Mouse (Mus musculus): ENCODE results near the gene Polr3k.

The Polr3k gene

GRCm38 (mm10) chr2:181863791-181864535 is at the start of gene Polr3k:
TSS of gene Polr3k (plus strand) at chr2:181864337.
- DNase-seq (ENCODE audit: low spot score): peak; percentile 85

DNA sequence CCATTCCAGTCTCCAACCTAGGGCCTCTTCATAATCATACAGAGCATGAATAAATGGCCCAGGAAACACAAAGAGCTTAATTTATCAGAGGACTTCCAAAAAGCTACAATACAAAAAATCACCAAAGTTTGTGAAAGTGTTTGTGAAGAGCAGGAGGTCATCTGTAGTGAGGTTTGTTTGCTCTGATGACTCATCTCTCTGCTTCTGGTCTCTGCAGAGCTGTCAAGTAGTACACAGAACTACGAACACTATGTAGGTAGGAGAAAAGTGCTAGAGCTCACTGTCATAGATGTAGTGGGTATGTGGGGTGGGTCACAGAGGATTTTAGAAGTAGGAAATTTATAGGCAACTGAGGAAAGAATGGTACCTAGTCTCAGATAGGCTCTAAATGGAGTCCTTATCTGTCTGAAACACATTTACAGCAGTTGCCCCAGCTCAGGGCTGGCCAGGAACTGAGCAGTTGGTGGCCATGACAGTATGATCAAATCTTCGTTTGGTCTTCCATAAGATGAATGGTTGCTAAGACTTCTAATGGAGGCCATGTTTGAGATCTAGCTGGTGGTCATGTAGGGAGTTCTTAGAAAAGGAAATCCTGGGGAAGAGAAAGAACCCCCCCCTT is 35.0 kb upstream of the Polr3k start:
- no peak for DNase-seq (ENCODE audit: low spot score)

- DNase-seq (ENCODE audit: low spot score): no peak
These were observed 31.4 kb upstream of the Polr3k start for GRCm38 (mm10) chr2:181832745-181833144.

DNA sequence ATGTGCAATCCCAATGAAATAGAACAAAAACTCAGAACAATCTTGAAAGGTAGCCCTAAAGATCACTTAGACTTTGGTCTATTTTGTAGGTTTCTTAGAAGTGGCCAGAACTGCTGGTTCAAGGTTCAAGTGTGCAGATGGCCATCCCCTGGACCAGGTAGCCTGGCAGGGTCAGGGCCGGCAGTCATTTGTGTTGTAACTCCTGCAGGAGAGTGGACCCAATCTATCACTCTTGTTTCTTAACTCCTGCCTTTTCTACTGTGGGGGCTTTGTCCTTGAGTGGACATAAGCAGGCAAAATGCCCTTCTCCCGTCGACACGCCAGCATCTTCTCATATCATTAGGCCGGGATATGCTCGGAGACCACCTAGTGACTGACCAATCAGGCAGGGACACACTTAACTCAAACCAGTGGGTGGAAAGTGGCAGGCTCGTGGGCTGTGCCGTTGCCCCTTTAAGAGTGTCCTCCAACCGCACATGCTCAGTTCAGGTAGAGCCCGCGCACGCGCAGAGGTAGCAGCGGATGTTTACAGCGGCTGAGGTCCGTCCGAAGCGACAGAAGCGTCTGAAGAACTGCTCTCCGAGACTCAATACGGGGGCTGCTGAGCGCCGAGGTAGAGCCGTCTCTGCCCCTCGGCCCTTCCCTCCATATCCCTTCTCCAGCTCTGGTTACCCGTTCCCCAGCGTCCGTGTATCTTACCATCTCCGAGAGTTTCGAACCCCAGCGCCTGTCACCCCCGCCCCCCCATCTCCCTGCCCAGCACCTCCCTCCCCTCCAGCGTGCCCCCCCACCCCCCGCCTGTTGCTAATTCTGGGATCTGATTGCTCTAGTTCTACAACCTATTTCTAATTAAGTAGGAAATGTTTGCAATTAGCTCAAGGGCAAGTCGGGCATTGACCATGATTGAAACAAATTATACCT is 26.5 kb upstream of the Polr3k start, which contains the start of gene Pcmtd2:
TSS of gene Pcmtd2 (plus strand) at position 483 of the 921 bp plus-strand sequence.
- DNase-seq (ENCODE audit: low spot score): peak; percentile 84

DNA sequence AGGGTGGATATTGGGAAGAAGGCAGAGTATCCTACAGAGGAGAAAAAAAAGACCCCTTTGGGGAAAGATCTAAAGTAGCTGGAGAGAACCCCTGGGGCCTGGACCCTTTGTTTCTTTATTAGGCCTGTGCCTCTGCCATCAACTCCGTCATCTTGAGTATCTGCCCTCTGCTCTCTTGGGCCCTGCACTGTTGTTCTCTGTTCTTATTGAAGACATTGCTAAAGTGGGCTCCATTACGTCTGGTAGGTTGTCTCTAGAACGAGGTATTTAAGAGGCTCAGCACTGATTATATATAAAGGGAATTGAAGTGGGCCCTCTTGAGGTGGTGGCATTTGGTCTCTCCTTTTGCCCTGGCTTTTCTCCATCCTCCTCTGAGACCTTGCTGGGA is 25.9 kb upstream of the Polr3k start:
- peak; percentile 20 for DNase-seq (ENCODE audit: low spot score)

- no peak for DNase-seq (ENCODE audit: low spot score)
These were observed 18.3 kb upstream of the Polr3k start for GRCm38 (mm10) chr2:181845709-181846394.

DNA sequence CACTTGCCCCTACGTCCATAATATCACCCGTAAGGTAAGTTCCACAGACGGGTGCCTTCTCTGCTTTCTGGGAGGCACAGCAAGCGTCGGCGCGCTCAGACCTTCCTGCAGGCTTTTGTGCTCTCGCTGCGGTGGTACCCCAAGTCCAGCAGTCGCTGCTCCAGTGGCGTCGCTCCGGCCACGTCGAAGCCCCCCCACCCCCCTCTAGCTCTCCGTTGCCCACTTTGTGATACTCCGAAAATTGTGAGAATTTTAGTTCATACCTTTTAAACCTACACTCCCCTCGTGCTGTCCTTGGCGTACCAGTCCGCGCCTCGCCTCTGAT is 361 bp downstream of the Polr3k start:
- no peak for DNase-seq (ENCODE audit: low spot score)

- DNase-seq (ENCODE audit: low spot score): peak; percentile 58
These were observed 2.8 kb downstream of the Polr3k start for GRCm38 (mm10) chr2:181866931-181867330.

DNA sequence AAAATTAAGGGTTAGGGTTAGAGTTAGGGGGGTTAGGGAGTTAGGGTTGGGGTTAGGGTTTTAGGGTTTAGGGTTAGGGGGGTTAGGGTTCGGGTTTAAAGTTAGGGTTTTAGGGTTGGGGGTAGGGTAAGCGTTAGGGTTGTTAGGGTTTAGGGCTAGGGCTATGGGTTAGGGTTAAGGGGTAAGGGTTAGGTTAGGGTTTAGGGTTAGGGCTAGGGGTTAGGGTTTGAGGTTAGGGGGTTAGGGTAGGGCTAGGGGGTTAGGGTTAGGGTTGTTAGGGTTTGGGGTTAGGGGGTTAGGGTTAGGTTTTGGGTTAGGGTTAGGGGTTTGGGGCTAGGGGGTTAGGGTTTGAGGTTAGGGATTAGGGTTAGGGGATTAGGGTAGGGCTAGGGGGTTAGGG is 6.9 kb downstream of the Polr3k start:
- no peak for DNase-seq (ENCODE audit: low spot score)

DNA sequence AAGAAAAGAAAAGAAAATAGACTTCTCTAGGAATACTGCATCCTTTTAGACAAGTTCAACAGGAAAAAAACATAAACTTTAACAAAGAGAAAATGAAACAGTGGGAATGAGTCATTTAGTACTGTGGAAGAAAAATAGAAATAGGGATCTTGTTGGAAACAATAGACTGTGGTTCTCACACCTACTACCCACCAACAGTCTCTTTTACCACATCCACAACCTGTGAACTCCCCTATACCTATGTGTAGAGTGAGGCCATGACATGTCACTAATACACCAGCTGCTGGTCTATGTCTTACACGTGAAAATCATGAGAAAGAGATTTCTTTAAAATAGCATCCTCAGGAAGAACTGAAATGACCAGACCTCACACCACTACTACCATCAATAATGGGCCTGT is 14.8 kb downstream of the Polr3k start:
- DNase-seq (ENCODE audit: low spot score): no peak

- DNase-seq (ENCODE audit: low spot score): no peak
These were observed 19.0 kb downstream of the Polr3k start for GRCm38 (mm10) chr2:181883022-181883749.

- DNase-seq (ENCODE audit: low spot score): no peak
These were observed 53.7 kb downstream of the Polr3k start for GRCm38 (mm10) chr2:181917861-181918260.

- no peak for DNase-seq (ENCODE audit: low spot score)
These were observed 54.4 kb downstream of the Polr3k start for GRCm38 (mm10) chr2:181918501-181918900.

All from spleen, adult 12 weeks (tissue).